Mouse (Mus musculus): Measurements from ENCODE around the gene Arl8a.
"Not testable (repeated sequence)": the region's sequence is repeated elsewhere in the genome, so short reads cannot be mapped to it uniquely, and the experiment has no call there.

Gene Arl8a

DNA sequence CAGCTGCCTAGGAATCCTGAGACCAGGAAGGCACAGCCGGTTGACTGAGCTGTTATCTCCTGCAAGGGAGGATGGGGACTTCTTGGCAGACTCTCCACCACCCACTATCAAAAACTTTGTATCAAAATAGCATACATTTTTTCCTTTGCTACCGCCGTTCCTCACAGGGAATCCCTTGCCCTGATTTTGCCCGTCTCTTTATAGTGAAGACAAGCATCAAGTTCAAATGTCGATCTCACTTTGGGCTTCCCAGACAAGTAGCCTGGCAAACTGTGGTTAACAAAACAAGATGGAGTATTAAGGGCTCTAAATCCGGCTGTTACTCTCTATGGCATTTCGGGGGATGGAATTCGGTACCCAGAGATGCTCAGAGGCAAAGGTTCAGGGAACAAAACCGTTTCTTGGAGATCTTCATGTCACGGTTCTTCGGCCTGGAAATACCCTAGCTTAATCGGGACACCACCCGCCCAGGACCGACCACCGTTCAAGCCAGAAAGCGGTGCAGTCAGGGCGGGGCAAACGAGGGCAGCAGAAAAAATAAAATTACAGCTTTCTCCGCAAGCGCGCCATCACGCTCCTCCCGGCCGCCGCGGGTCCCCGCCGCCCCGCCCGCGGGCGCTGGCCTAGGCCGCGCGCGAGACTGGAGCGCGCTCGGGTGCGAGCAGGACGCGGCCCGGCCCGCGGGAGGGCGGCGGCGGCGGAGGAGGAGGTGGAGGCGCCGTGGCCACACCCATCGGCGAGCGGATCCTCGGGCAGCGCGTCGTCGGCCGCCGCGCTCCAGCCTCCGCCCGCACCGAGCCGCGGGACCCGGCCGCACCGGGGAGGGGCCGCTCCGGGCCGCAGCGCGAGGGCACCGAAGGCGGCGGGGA lies at the start of gene Arl8a:
Gene Arl8a, plus strand, starts transcription at position 748 of the 869 bp plus-strand sequence.
- DNase-seq (ENCODE audit: low spot score in 2 of 2): peak in 1 of 2 experiments; percentile 76

DNA sequence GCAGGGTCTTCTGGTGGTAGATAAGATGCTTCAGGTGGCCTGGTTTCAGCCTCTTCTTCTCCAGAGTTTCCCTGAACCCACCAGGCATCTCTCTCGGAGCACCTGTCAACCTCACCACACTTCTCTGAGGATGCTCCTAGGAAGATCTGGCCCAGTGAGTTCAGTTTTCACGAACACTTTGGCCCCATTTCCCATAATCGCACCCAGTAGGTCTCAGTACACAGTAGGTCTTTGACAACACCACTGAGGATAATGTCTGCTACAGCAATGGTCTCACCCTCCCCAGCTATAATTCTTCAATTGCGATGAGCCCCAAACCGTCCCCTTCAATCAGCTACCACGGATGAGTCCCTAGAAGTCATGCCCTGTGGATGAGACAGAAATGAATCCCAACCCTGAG lies 49.2 kb upstream of the Arl8a start:
- no peak for DNase-seq (ENCODE audit: low spot score in 2 of 2)

DNA sequence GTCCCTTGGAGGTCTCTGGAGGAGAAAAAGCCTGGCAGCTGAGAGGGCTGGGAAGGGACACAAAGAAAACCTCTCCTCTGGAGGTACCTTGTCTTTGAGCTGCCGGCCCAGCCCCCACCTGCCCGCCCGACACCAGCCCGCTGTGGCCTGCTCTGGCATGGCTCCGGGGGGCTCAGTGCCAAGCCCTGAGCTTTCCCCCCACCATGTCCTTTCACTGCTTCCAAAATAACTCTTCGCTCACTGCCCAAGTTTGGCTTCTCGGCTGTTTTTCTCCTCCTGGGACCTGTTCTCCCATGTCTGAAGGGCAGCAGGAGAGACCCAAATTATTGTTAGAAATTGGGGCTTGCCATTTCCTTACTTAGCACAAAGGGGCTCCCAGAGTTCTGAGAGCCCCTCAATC lies 48.2 kb upstream of the Arl8a start:
- no peak for DNase-seq (ENCODE audit: low spot score in 2 of 2)

DNA sequence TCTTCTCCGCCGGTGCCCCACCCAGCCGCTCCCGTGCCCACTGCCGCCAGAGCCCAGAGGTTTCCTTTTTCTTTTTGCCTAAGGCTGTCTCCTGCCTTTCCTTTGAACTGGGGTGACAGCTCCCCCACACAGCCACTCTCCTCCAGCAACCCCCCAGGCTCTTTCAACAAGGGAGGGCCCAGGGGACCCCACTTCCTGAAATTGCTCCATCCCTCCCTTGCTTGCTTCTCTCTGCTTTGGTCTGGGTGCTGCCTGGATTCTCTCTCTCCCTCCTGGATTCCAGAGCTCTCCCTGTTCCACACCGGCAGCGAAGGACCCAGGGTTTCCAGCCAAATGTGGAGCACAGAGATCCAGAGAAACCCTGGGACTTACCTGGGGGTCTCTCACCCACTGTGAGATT lies 46.2 kb upstream of the Arl8a start:
- no peak for DNase-seq (ENCODE audit: low spot score in 2 of 2)

DNA sequence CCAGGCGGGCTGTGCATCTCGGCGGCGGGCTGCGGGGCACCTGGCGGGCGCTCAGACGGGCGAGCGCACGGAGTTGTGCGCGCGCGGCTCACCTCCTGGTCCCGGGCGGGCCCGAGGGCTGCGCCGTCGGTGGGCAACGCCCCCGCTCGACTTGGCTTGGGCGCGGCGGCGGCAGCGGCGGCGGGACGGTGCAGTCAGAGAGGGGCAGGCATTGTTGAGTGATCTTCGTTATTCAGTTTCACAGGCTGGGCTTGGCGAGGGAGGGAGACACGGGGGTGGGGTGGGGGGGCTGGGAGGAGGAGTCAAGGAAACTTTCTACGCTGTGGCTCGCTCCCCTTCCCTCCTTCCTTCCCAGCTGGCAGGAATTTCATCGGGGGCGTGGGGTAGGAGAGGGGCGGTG lies 41.5 kb upstream of the Arl8a start, which contains the start of gene Lgr6:
Gene Lgr6, minus strand, starts transcription at position 153 of the 400 bp plus-strand sequence.
- DNase-seq (ENCODE audit: low spot score in 2 of 2): no peak

DNA sequence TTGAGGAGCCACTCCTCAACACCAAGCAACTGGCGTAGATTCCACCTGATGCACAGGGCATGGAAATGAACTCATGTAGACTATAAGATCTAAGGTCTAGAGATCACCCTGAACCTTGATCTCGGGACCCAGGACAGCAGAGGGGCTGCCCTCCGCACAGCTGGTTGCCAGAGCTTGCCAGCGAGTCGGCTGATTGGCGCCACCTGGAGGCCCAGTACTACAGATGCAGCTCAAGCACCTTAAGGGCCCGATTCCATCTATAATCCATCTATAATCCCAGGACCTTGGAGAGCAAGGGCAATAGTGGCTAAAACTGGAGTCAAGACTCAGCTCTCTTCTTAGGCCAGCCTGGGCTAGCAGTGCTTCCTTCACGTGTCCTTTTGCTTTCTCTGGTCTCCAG lies 40.7 kb upstream of the Arl8a start:
- DNase-seq (ENCODE audit: low spot score in 2 of 2): peak in 1 of 2 experiments; percentile 42

DNA sequence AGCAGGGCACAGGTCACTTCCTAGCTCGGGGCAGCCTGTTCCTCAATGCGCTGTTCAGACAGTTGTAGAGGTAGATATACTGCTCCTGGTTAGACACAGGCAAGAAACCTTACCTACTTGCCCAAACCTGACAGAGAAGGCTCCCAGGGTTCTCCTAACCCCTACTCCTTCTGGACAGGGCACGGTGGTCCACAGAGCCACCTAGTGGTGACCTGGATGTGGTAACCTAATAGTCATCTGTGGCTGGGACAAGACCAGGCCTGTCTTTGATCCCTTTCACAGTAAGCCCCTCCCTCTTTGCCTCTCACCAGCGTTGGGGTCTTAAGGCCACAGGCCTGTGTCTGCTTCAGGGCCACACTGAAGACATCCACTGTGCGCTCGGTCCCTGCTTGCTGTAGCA lies 38.0 kb upstream of the Arl8a start:
- DNase-seq (ENCODE audit: low spot score in 2 of 2): no peak

DNA sequence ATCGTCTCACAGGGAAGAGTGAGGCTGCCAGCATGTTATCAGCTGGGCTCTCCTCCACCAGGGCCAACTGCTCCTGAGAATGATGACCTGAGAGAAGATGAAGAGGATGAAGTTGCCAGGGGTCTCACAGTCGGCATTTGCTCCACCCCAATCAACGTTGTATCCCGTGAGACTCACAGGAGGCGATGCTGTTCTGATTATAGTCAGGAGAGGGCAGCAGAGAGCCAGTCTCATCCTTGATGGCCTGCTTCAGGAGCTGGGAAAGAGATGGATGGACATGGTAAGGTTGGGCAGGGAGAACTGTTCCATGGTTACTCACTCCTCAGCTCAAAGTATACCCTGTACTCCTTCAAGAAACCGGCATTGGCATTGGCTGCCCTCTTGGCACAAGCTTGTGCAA lies 36.5 kb upstream of the Arl8a start:
- DNase-seq (ENCODE audit: low spot score in 2 of 2): peak in 1 of 2 experiments; percentile 78

DNA sequence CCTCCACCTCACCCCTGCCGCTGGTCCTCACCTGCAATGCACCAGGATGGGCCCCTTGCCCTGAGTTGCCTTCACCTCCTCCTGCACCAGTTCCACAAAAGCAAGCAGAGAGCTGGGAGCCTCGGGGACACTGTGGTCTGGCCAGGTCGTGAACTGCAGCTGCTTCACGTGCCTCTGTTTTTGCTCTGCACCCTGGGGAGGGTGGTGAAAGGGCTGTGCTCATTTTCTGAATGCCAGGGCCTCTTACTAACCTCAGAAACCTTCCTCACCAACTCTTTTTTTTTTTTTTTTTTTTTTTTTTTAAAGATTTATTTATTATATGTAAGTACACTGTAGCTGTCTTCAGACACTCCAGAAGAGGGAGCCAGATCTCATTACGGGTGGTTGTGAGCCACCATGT lies 35.4 kb upstream of the Arl8a start:
- DNase-seq (ENCODE audit: low spot score in 2 of 2): not testable (repeated sequence)

DNA sequence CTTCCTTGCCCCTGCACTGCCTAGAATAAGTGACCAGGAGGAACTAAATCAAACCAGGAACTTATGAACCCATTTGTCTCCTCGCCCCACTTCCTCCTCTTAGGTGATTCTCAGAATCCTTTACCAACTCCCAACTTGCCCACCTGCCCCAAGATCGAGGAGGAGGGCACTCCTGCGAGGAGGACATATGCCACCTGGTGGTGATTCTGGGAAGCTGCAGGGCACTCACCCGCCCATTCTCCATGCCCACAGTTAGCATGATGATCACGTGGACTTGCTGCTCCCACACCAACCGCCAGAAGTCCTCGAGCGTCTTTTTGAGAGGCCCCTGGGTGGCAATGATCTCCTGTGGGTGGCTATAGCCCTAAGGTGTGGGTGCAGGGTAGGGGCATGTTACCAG lies 34.0 kb upstream of the Arl8a start:
- DNase-seq (ENCODE audit: low spot score in 2 of 2): peak in 1 of 2 experiments; percentile 44

DNA sequence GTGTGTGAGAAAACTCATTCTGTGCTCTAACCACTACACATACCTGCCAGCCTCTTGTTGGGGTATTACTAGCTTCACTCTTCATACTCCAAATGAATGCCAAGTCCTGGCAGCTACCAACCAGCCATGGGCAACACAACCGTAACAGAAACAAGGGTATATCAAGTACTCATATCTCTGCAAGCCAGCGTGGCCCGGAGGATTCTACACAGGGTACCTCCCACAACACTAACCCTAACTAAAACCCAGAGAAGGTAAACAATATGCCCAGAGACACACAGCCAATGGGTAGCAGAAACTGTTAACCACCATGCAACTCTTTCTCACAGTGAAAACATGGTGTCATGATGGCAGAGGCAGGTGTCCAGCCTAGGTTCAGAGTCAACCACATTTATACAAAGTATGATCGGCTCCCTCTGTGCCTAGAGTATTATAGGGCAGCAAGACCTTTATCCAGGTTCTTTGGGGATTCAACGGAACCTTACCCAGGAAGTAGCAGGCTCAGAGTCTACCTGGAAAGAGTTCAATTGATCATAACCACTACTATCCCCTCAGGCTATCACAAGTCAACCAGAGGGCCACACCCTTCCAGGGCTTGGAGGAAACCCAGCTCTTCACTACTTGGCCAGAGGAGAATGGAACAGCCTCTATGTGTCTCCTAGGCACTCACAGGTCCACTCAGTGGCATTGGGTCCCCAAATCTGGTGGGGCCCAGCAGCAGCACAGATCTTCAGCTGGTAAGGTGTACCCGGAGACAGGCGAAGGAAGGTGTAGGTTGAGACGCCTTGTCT lies 21.9 kb upstream of the Arl8a start:
- no peak for DNase-seq (ENCODE audit: low spot score in 2 of 2)

DNA sequence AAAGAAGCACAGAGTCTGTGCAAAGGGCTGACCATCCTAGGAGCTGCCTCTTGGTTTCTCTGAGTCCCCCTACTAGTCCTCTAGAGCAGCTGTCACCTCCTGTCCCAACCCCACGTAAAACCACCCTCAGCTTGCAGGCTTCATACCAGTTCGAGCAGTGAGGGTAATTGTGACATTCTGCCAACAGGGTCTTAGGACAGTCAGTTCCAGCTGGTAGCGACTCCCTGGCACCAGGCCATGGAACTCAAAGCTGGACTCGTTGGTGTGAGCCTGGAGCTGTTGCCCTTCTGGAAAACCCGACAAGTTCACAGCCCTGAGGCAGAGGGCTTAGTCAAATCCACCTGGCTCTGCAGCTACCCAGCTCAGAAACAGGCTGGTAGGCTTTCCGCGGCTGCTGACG lies 20.6 kb upstream of the Arl8a start:
- DNase-seq (ENCODE audit: low spot score in 2 of 2): no peak

DNA sequence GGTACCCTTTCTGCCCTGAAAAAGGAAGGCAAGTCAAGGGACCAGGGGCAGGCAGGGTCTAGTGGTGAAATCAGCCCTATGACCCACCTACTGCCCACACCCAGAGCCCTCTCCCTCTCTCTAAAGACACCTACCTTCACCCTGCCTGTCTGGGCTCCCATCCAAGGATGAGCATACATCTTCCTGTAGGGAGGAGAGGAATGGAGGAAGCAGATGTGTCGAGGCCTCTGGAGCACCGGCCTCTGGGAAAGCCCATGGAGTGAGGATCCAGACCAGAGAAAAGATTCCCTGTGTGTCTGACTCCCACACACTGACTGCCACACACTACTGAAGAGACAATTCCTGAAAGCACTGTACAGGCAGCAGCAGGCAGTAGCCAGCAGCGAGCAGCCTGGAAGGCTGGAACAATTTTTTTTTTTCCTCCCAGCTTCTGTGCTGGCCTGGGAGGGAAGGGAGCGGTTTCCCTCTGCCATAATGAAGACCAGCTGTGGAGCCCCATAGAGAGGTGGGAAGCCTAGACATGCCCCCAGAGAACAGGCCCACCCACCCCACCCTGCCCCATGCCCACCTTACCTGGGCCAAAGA lies 20.1 kb upstream of the Arl8a start:
- peak in 1 of 2 experiments; percentile 49 for DNase-seq (ENCODE audit: low spot score in 2 of 2)

DNA sequence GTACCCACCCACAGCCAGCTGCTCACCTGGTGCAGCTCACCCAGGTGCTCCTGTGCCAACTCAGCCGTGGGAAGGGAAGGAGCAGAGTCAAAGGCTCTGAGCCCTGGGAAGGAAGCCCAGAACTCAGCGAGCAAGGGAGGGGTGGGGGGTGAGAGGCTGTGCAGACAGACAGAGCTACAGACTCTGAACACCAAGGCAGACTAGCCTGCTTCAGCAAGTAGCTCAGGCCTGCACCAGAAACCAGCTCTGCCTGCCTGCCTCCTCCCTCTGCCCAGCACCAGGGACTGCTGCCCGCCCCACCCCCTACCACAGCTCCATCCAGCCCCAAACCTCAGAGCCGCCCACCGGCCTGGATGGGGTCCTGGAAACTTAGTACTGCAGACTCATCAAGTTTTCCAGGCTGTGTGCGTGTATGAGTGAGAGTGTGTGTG lies 18.6 kb upstream of the Arl8a start:
- DNase-seq (ENCODE audit: low spot score in 2 of 2): no peak

DNA sequence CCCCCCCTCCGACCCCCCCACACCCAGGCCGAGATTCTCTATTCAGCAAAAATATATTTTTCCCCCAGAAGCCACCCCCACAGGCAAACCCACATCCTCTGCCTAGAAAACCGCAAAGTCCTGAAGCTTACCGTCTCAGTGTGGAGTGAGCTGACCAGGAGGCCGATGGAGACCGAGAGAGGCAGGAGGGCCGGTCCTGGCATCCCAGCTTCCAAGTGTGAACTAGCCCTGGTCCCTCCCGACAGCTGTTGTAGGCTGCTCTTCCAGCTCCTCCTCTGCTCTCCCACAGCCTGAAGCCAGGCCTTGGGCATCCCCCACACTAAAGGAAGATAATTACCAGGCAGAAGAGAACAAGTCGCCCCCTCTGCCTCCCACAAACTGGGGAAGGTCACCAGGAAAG lies 17.6 kb upstream of the Arl8a start:
- no peak for DNase-seq (ENCODE audit: low spot score in 2 of 2)

DNA sequence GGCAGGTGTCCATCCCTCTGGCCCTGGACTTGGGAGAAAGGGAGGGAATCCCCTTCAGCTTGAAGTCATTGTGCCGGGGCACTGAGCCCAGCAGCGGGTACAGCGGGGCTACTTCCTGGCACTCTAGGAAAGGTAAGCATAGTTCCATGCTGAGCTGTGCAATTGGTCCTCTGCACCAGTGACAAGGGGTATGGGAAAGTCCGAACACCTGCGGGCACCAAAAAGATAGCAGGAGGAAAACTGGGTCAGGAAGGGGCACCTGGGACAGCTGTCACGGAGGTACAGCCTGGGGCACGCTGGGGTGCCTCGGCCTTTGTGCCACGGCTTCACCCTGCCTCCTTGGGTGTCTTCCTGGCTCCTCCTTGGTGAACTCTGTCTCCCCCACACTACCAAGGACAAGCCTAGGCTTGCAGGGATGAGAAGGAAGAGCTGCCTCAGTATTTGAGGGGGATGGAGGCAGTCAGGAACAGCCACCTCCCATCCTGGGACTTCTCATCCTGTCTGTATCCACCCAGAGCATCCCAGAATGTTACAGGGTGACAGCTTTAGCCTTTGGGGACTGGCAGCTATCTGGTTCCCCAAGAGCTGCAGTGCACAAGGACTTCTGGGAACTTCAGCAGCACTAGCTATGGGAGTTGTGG lies 17.0 kb upstream of the Arl8a start:
- no peak for DNase-seq (ENCODE audit: low spot score in 2 of 2)

DNA sequence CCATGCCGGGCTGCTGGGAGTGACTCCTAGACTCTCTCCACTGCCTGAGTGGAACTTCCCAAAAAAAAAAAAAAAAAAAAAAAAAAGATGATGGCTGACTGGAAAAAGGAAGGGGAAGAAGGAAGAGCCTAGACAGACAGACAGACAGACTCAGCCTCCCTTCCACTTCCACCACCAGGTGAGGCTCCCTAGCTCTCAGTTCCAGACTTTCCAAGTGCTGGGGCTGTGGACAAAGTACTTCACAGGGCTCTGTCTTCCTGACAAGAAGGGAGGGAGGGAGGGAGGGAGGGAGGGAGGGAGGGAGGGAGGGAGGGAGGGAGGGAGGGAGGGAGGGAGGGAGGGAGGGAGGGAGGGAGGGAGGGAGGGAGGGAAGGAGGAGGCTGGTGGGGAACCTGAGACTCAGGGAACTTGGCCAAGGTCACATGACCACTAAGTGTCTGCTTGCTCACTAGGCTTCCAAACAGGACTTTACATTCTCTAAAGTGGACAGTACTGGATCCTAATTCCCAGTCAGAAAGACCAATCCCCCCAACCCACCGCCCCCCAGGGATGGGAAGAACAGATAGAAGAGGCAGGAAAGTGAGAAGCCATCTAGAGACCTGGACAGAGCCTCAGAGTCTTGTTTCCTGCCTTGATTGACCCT lies 16.1 kb upstream of the Arl8a start:
- DNase-seq (ENCODE audit: low spot score in 2 of 2): no peak

DNA sequence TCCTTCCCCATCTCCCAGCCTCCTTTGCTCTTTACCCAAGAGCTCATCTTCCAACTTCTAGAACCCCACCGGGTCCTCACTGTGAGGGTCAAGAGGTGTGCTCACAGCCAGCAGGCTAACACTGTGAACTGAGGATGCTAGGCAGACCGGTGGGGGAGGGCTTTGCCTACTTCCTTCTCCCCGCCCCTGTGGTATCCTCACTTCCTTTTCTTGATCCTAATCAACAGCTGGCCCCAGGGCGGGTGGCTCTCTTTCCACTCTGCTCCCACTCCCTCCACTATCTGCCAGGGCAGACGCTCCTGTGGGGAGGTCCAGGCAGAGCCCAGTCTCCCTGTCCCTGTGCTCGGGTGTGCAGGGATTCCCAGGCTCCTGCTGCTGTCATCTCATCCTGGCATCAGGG lies 15.6 kb upstream of the Arl8a start:
- no peak for DNase-seq (ENCODE audit: low spot score in 2 of 2)

DNA sequence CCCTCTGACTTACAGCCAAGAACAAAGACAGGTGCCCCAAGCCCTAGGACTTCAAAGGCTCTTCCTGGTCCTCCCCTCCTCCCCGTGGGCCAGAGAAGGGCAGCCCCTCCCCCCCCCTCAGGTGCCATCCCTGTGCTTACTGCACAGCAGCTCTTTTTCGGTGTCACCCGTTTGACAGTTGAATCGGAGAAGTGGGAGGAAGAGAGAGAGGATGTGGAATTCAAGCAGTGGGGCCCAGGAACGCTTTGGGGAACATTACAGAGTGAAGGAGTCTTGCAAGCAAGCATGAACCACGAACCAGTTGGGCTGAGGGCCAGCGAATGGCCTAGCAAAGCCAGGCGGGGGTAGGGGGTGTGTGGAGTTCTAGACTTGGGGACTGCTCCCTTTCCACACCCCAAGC lies 15.1 kb upstream of the Arl8a start:
- no peak for DNase-seq (ENCODE audit: low spot score in 2 of 2)

DNA sequence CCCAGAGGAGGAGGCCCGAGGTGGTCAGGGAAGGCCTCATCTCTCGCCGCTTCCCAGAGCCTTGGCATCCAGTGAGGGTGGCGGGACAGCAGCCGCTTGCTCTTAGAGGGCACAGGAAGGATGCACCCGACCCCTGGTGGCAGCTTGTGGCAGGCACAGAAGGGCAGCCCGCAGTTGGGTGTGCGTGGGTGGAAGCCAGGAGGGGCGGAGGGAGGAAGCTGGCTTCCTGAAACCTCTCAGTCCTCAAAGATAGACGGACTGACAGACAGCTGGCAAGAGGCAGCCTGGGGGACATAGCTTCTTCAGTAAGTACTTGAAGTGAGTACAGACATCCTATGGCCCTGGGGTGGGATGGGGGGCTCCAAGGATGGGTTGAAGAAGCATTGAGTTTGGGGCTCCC lies 14.2 kb upstream of the Arl8a start, which contains the start of gene Ptpn7:
Gene Ptpn7, plus strand, starts transcription at position 228 of the 400 bp plus-strand sequence.
- peak in 1 of 2 experiments; percentile 54 for DNase-seq (ENCODE audit: low spot score in 2 of 2)

DNA sequence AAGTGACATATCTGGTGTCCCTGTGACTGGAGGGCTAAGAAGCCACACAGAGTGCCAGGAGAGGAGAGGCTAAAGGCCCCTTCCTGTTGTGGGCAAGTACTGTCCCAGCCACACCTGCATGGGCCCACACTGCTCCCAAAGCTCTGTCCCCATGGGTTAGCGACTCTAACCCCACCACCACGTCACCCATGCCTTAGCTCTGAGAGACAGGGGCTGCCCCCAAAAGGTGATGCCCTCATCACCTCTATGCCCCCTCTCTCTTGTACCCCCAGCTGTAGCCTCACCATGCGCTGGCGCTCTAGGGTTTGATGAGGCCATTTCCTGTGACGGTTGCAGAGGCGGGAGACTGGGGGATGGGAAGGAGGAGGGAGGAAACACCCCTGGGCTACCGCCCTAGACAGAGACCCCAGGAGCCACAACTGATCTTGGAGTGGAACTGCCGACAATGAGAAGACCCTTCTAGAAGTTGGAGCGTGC lies 13.7 kb upstream of the Arl8a start:
- no peak for DNase-seq (ENCODE audit: low spot score in 2 of 2)

All from left cerebral cortex, adult 9 months (tissue).